Mouse (Mus musculus) bone marrow macrophage, adult 2 months (primary cell): ENCODE measurements around the gene Clstn3.

Experiments used
- CTCF ChIP-seq: IDR thresholded peaks from 2 replicates; pipeline ENCODE4 v1.5.1; 2012; ENCODE audit warnings: low read depth, mild to moderate bottlenecking, low read length, moderate library complexity
- POLR2A ChIP-seq: IDR thresholded peaks from 2 replicates; pipeline ENCODE4 v1.6.1; 2012; ENCODE audit warnings: mild to moderate bottlenecking, low read depth, low read length, borderline replicate concordance

DNA sequence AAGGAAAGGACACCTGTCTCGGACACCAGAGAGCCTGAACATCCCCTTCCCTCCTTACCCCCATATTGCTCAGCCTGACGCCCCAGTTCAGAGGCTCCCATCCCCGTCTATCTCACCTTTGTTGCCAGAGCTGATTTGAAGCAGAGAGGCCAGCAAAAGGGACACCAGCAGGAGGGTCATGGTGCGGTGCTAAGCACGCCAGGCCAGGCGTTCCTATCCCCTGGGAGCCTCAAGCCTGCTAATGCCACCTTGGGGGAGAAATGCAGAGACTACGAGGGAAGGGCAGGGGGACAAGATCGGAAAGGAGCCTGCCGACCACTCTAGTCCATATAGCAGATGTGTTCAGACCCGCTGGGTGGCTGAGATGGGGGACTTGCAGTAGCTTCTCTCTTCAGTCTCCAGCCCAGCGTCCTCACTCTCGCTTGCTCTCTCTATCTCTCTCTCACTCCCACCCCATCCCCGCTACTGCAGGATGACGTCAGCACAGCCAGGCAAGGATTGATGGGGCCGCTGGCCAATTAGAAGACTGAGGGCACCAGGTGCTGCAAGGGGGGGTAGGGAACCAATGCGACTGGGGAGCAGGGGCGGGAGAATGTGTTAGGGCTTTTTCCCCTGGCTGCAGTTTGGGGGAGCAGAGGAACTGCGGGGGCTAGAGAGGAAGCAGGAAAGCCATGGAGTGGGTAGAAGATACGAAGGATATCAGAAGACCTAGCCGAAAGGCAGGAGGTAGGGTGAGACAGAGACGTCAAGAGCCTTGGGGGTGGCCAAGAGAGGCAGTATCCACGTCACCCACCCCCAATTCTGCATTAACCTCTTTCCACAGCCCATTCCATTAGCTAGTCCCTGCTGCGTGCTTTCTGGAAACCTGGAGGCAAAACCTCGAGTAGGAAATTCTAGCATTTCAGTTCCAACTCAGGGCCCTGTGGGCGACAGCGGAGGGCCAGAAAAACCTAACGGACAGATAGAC lies at the start of gene Clstn3:
- TF ChIP-seq CTCF (no peak), POLR2A (no peak)
